Mouse (Mus musculus) liver, adult 2 months (tissue): ENCODE results near the gene Unc5b. TPM values are rescaled to one million over a fixed set of nuclear protein-coding genes. Genes with fewer than 3 reads are reported as not detected.

Experiments used
- DNase-seq: peaks from one replicate; pipeline ENCODE4 v3.0.0-alpha.2; 2011; ENCODE audit warnings: low read depth, low spot score; ENCODE audit errors: extremely low read depth
- H3K27ac ChIP-seq: fragments of 200-500 bp; replicated peaks from 2 replicates; pipeline ENCODE4 v1.5.1; 2012; ENCODE audit warnings: low read depth, mild to moderate bottlenecking, control low read depth, inconsistent platforms, low read length; ENCODE audit not compliant: insufficient read depth
- H3K27me3 ChIP-seq: fragments of 200-500 bp; 2 replicates; pipeline ENCODE4 v1.6.1; 2012; ENCODE audit warnings: mild to moderate bottlenecking, moderate library complexity, low read length, inconsistent platforms; ENCODE audit not compliant: control insufficient read depth, insufficient read depth
- H3K36me3 ChIP-seq: fragments of 200-500 bp; 2 replicates; pipeline ENCODE4 v1.6.1; 2012; ENCODE audit warnings: low read length, inconsistent platforms; ENCODE audit not compliant: control insufficient read depth, insufficient read depth
- H3K4me1 ChIP-seq: fragments of 200-500 bp; 2 replicates; pipeline ENCODE4 v1.6.1; 2011; ENCODE audit warnings: low read length; ENCODE audit not compliant: control insufficient read depth, insufficient read depth
- H3K4me3 ChIP-seq: fragments of 200-500 bp; 2 replicates; pipeline ENCODE4 v1.5.1; 2011; ENCODE audit warnings: low read depth, mild to moderate bottlenecking, control low read depth, low read length, moderate library complexity; ENCODE audit not compliant: insufficient read depth
- H3K79me2 ChIP-seq: fragments of 200-500 bp; 2 replicates; pipeline ENCODE4 v1.6.1; 2012; ENCODE audit warnings: inconsistent platforms, mild to moderate bottlenecking, low read length, moderate library complexity; ENCODE audit not compliant: control insufficient read depth, insufficient read depth
- H3K9ac ChIP-seq: fragments of 200-500 bp; 2 replicates; pipeline ENCODE4 v1.6.1; 2012; ENCODE audit warnings: low read depth, mild to moderate bottlenecking, control low read depth, inconsistent platforms, low read length
- CTCF ChIP-seq: fragments of 200-500 bp; IDR thresholded peaks from 2 replicates; pipeline ENCODE4 v1.5.1; 2011; ENCODE audit warnings: low read depth, low read length, control low read depth
- POLR2A ChIP-seq: fragments of 200-500 bp; IDR thresholded peaks from 2 replicates; pipeline ENCODE4 v1.6.1; 2011; ENCODE audit warnings: low read length, control low read depth; ENCODE audit not compliant: insufficient read depth; ENCODE audit errors: extremely low read depth
- whole genome bisulfite sequencing: fragments of 180-500 bp; shearing (Covaris S2); methylation state at CpG from one replicate; pipeline ENCODE4 v1.1.7; 2018; 5-methylcytosine and 5-hydroxymethylcytosine counted together
- polyA plus RNA-seq: library from polyadenylated mRNA; depleted of rRNA; stranded (reverse); fragments of >200 nt; gene quantifications from 2 replicates; pipeline ENCODE4 v1.2.3, GENCODE M21; 2012
- total RNA-seq: library from RNA; depleted of rRNA; stranded (reverse); fragments of >200 nt; gene quantifications from 2 replicates; pipeline ENCODE4 v1.2.3, GENCODE M21; 2014

Unc5b gene
- total and polyA plus RNA-seq, 2 experiments: 0.83 to 1.0 TPM

DNA sequence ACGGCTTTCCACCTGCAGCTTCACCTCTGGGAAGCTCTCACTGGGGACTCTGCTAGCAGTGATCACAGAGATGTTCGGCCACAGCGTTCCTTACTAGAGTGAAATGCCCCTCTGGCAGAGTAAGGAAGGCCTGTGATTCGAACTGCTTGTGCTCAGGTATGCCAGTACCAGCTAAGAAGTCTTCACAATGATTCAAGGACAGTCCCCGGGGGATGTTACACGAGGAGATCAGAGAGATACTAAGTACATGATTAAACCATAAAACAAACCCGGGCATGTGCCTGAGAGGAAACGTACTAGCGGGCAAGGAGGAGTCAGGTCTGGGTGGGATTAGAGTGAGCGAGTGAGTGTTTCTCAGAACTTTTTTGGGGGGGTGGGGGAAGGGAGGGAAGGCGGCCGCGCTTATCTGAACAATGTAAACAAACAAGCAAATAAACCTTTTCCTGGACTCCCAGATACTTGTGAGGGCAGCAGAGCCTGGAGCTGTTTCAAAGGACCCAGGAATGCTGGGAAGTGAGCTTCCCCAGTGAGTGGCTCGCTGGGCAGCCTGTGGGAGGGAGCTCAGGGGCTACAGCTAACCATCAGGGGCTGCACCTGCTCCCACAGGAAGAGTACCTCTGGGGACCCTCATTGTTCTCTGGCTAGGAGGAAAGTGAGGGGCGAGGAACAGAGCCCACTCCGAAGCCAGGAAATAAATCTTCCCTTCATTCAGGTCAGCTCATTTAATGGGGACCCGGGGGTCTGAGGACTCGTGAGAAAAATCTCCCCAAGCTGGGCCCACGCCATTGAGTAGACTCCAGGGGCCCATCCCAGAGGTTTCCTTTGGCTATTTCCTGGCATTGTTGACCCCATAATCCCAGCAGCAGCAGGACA lies 30.9 kb downstream of the Unc5b start:
- Histone ChIP-seq H3K36me3 (no peaks in the 10 kb centered on the region), H3K4me3 (no peak overlapping the region), H3K27ac (no peak overlapping the region), H3K79me2 (no peaks in the 10 kb centered on the region), H3K4me1 (no peaks in the 10 kb centered on the region), H3K9ac (no peak overlapping the region), H3K27me3 (no peaks in the 10 kb centered on the region)
- TF ChIP-seq POLR2A: no peak
- TF ChIP-seq CTCF: no peak
- 26% methylated on average over 19 of the region's 19 CpGs for WGBS
- no peak for DNase-seq

GRCm38 (mm10) chr10:60797682-60798422 lies 33.5 kb downstream of the Unc5b start:
- Histone ChIP-seq H3K36me3 (no peaks in the 10 kb centered on the region), H3K4me3 (no peak overlapping the region), H3K9ac (no peak overlapping the region), H3K79me2 (no peaks in the 10 kb centered on the region), H3K27ac (no peak overlapping the region), H3K4me1 (no peaks in the 10 kb centered on the region), H3K27me3 (no peaks in the 10 kb centered on the region)
- TF ChIP-seq CTCF: no peak
- no peak for TF ChIP-seq POLR2A
- no peak for DNase-seq
- 85% methylated on average over 14 of the region's 14 CpGs for WGBS

GRCm38 (mm10) chr10:60796474-60796873 lies 34.9 kb downstream of the Unc5b start:
- Histone ChIP-seq H3K79me2 (no peaks in the 10 kb centered on the region), H3K27me3 (no peaks in the 10 kb centered on the region), H3K36me3 (no peaks in the 10 kb centered on the region), H3K4me1 (no peaks in the 10 kb centered on the region), H3K9ac (no peak overlapping the region), H3K27ac (no peak overlapping the region), H3K4me3 (no peak overlapping the region)
- TF ChIP-seq CTCF (no peak), POLR2A (no peak)
- no peak for DNase-seq
- 82% methylated on average over 7 of the region's 7 CpGs for WGBS

- 88% methylated on average over 5 of the region's 5 CpGs for WGBS
- no peak for DNase-seq
- no peaks in the 10 kb centered on the region for H3K36me3 ChIP-seq
- TF ChIP-seq CTCF (no peak), POLR2A (no peak)
- no peak overlapping the region for H3K9ac ChIP-seq
- no peaks in the 10 kb centered on the region for H3K4me1 ChIP-seq
- H3K4me3 ChIP-seq: no peak overlapping the region
- no peaks in the 10 kb centered on the region for H3K27me3 ChIP-seq
- no peaks in the 10 kb centered on the region for H3K79me2 ChIP-seq
- H3K27ac ChIP-seq: no peak overlapping the region
Measured at GRCm38 (mm10) chr10:60796028-60796427, 35.4 kb downstream of the Unc5b start.

DNA sequence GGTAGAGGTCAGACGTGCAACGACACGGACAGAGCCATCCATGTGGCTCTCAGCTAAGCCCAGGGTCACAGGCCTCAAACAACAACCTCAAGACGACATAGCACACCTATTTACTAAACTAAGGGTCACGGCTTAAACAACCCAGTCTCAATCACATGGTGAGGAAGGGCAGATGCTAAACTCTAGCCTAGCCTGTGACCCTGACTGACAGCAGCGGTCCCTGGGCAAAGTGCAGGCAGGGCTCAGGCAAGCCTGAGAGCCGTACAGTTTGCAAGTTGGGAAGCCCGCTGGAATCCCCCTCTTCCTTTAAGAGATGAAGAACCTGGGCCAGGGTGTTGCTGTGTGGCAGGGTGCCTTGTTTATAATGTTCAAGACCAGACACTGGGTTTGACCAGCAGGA lies 36.6 kb downstream of the Unc5b start:
- no peak overlapping the region for H3K4me3 ChIP-seq
- H3K9ac ChIP-seq: no peak overlapping the region
- TF ChIP-seq CTCF (no peak), POLR2A (no peak)
- 64% methylated on average over 8 of the region's 8 CpGs for WGBS
- H3K36me3 ChIP-seq: no peaks in the 10 kb centered on the region
- no peaks in the 10 kb centered on the region for H3K79me2 ChIP-seq
- H3K4me1 ChIP-seq: no peaks in the 10 kb centered on the region
- no peak overlapping the region for H3K27ac ChIP-seq
- no peaks in the 10 kb centered on the region for H3K27me3 ChIP-seq
- no peak for DNase-seq

DNA sequence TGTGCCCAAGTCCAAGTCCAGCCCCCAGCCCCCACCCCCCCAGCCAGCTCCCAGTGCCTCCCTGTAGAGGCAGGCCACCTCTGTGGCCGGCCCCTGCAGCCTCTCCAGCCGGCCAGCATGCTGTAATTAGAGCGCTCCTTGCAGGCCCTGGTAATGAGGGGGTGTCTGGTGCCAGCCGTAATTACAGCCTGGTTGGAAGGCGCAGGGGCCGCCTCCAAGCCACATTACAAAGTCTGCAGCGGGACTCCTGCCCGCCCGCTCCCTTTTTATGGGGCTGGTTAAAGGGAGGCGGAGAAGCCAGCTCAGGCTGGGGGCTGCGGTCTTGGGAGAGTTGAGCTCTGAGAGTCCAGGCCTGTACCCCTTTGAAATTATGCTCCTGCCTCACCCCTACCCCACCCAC lies 37.0 kb downstream of the Unc5b start:
- WGBS: 96% methylated on average over 11 of the region's 11 CpGs
- Histone ChIP-seq H3K4me3 (no peak overlapping the region), H3K9ac (no peak overlapping the region), H3K27me3 (no peaks in the 10 kb centered on the region), H3K4me1 (no peaks in the 10 kb centered on the region), H3K27ac (no peak overlapping the region), H3K36me3 (no peaks in the 10 kb centered on the region), H3K79me2 (no peaks in the 10 kb centered on the region)
- TF ChIP-seq CTCF (no peak), POLR2A (no peak)
- no peak for DNase-seq
